Mouse (Mus musculus) CH12.LX (cell line): ENCODE data around the gene Khdrbs2. TPM values are rescaled to one million over a fixed set of nuclear protein-coding genes. Genes with fewer than 3 reads are reported as not detected.

Experiments
- DNase-seq: peaks from one replicate; pipeline ENCODE4 v3.0.0-alpha.2; 2013; ENCODE audit errors: extremely low read depth
- H3K27ac ChIP-seq: 2 replicates; pipeline ENCODE4 v1.5.1; 2012; ENCODE audit warnings: low read depth, mild to moderate bottlenecking, control low read depth, moderate library complexity; ENCODE audit not compliant: insufficient read depth
- H3K27me3 ChIP-seq: replicated peaks from 2 replicates; pipeline ENCODE3; 2012; ENCODE audit warnings: inconsistent platforms
- H3K36me3 ChIP-seq, 2 experiments: replicated peaks in 1 of 2; 2 replicates each; pipeline versions ENCODE3 to v1.6.1; 2012; ENCODE audit warnings: inconsistent platforms in 1 of 2, low read length in 1 of 2, mild to moderate bottlenecking in 1 of 2, mixed read lengths in 1 of 2, moderate library complexity in 1 of 2; ENCODE audit not compliant: control insufficient read depth in 1 of 2, insufficient read depth in 1 of 2
- H3K4me1 ChIP-seq, 2 experiments: 2 replicates each; pipeline ENCODE4 v1.6.1; 2012; ENCODE audit warnings: inconsistent platforms in 1 of 2, moderate library complexity in 1 of 2; ENCODE audit not compliant: insufficient read depth in 2 of 2, control insufficient read depth in 1 of 2
- H3K4me2 ChIP-seq: 2 replicates; pipeline ENCODE4 v1.6.1; 2012; ENCODE audit warnings: low read depth, mild to moderate bottlenecking, control low read depth; ENCODE audit not compliant: poor library complexity, insufficient read depth, severe bottlenecking
- H3K4me3 ChIP-seq, 3 experiments: fragments of 150-350 bp in 1 of 3; sonication (generic) in 1 of 3; replicated peaks in 1 of 3; 2 replicates each; pipeline versions ENCODE3 to v1.5.1; 2011 to 2012; ENCODE audit warnings: low read depth in 2 of 3, low read length in 2 of 3, mild to moderate bottlenecking in 2 of 3, moderate library complexity in 2 of 3, control low read depth in 1 of 3, improper control_type of control experiment in 1 of 3, inconsistent platforms in 1 of 3, mixed read lengths in 1 of 3; ENCODE audit not compliant: poor library complexity in 1 of 3
- H3K79me2 ChIP-seq: replicated peaks from 2 replicates; pipeline ENCODE4 v1.6.1; 2012; ENCODE audit warnings: mild to moderate bottlenecking, moderate library complexity; ENCODE audit not compliant: control insufficient read depth, poor library complexity, insufficient read depth, severe bottlenecking; ENCODE audit errors: extremely low read depth
- H3K9ac ChIP-seq: 2 replicates; pipeline ENCODE4 v1.6.1; 2012; ENCODE audit warnings: low read depth, mild to moderate bottlenecking, control low read depth, moderate library complexity; ENCODE audit not compliant: insufficient read depth
- H3K9me3 ChIP-seq: replicated peaks from 2 replicates; pipeline ENCODE3; 2012; ENCODE audit warnings: low read length, inconsistent platforms, mixed read lengths
- BHLHE40 ChIP-seq: IDR thresholded peaks from 2 replicates; pipeline ENCODE4 v1.6.1; 2011; ENCODE audit warnings: mild to moderate bottlenecking, low read depth, low read length, improper control_type of control experiment
- CHD2 ChIP-seq: IDR thresholded peaks from 2 replicates; pipeline ENCODE4 v1.6.1; 2011; ENCODE audit warnings: low read length, improper control_type of control experiment
- CTCF ChIP-seq, 2 experiments: IDR thresholded peaks in 1 of 2; conservative IDR thresholded peaks in 1 of 2; 2 replicates each; pipeline ENCODE4 v1.5.1; 2011 to 2012; ENCODE audit warnings: low read depth in 2 of 2, low read length in 2 of 2, improper control_type of control experiment in 1 of 2, inconsistent platforms in 1 of 2, mild to moderate bottlenecking in 1 of 2, moderate library complexity in 1 of 2
- E2F4 ChIP-seq: IDR thresholded peaks from 2 replicates; pipeline ENCODE4 v1.6.1; 2011; ENCODE audit warnings: low read depth, low read length, improper control_type of control experiment; ENCODE audit not compliant: insufficient replicate concordance
- ELF1 ChIP-seq: IDR thresholded peaks from 2 replicates; pipeline ENCODE4 v1.6.1; 2014; ENCODE audit warnings: low read depth, mild to moderate bottlenecking, inconsistent platforms, low read length, improper control_type of control experiment
- EP300 ChIP-seq: IDR thresholded peaks from 2 replicates; pipeline ENCODE4 v1.6.1; 2011; ENCODE audit warnings: low read length, improper control_type of control experiment
- ETS1 ChIP-seq: conservative IDR thresholded peaks from 2 replicates; pipeline ENCODE4 v1.6.1; 2012; ENCODE audit warnings: low read depth, mild to moderate bottlenecking, inconsistent platforms, low read length, improper control_type of control experiment, moderate library complexity
- IRF4 ChIP-seq: IDR thresholded peaks from 2 replicates; pipeline ENCODE4 v1.6.1; 2014; ENCODE audit warnings: low read depth, mild to moderate bottlenecking, inconsistent platforms, low read length, improper control_type of control experiment
- JUN ChIP-seq: IDR thresholded peaks from 2 replicates; pipeline ENCODE4 v1.6.1; 2011; ENCODE audit warnings: low read depth, mild to moderate bottlenecking, low read length, improper control_type of control experiment, moderate library complexity; ENCODE audit not compliant: insufficient read depth
- KAT2A ChIP-seq: IDR thresholded peaks from 2 replicates; pipeline ENCODE4 v1.6.1; 2012; ENCODE audit warnings: low read length, improper control_type of control experiment, inconsistent platforms; ENCODE audit not compliant: insufficient replicate concordance
- MAFK ChIP-seq: IDR thresholded peaks from 2 replicates; pipeline ENCODE4 v1.6.1; 2011; ENCODE audit warnings: low read length, improper control_type of control experiment; ENCODE audit not compliant: insufficient replicate concordance
- MAX ChIP-seq: IDR thresholded peaks from 2 replicates; pipeline ENCODE4 v1.6.1; 2011; ENCODE audit warnings: low read length, improper control_type of control experiment
- MAZ ChIP-seq: IDR thresholded peaks from 2 replicates; pipeline ENCODE4 v1.6.1; 2012; ENCODE audit warnings: low read depth, mild to moderate bottlenecking, inconsistent platforms, low read length, improper control_type of control experiment, moderate library complexity
- MXI1 ChIP-seq: IDR thresholded peaks from 2 replicates; pipeline ENCODE4 v1.6.1; 2011; ENCODE audit warnings: mild to moderate bottlenecking, low read depth, low read length, improper control_type of control experiment
- MYC ChIP-seq: IDR thresholded peaks from 2 replicates; pipeline ENCODE4 v1.6.1; 2011; ENCODE audit warnings: low read depth, mild to moderate bottlenecking, improper control_type of control experiment, low read length
- NELFE ChIP-seq: IDR thresholded peaks from 2 replicates; pipeline ENCODE4 v1.6.1; 2011; ENCODE audit warnings: low read depth, low read length, improper control_type of control experiment
- NRF1 ChIP-seq: IDR thresholded peaks from 2 replicates; pipeline ENCODE4 v1.6.1; 2014; ENCODE audit warnings: low read depth, mild to moderate bottlenecking, inconsistent platforms, low read length, improper control_type of control experiment, moderate library complexity
- PAX5 ChIP-seq: IDR thresholded peaks from 2 replicates; pipeline ENCODE4 v1.6.1; 2012; ENCODE audit warnings: low read length, inconsistent platforms, mixed read lengths
- POLR2AphosphoS2 ChIP-seq: IDR thresholded peaks from 2 replicates; pipeline ENCODE4 v1.6.1; 2011; ENCODE audit warnings: low read depth, low read length, improper control_type of control experiment
- SIN3A ChIP-seq: IDR thresholded peaks from 2 replicates; pipeline ENCODE4 v1.6.1; 2012; ENCODE audit warnings: low read length, improper control_type of control experiment, inconsistent platforms
- TBP ChIP-seq: conservative IDR thresholded peaks from 2 replicates; pipeline ENCODE4 v1.6.1; 2011; ENCODE audit warnings: low read depth, low read length, improper control_type of control experiment
- TCF12 ChIP-seq: IDR thresholded peaks from 2 replicates; pipeline ENCODE4 v1.6.1; 2014; ENCODE audit warnings: low read depth, mild to moderate bottlenecking, inconsistent platforms, low read length, improper control_type of control experiment
- UBTF ChIP-seq: IDR thresholded peaks from 2 replicates; pipeline ENCODE4 v1.6.1; 2012; ENCODE audit warnings: low read depth, mild to moderate bottlenecking, inconsistent platforms, low read length, improper control_type of control experiment, moderate library complexity
- USF1 ChIP-seq: IDR thresholded peaks from 2 replicates; pipeline ENCODE4 v1.6.1; 2014; ENCODE audit warnings: low read depth, mild to moderate bottlenecking, inconsistent platforms, low read length, improper control_type of control experiment
- ZKSCAN1 ChIP-seq: IDR thresholded peaks from 2 replicates; pipeline ENCODE4 v1.6.1; 2012; ENCODE audit warnings: low read depth, inconsistent platforms, low read length, improper control_type of control experiment, borderline replicate concordance
- ZNF384 ChIP-seq: IDR thresholded peaks from 2 replicates; pipeline ENCODE4 v1.6.1; 2012; ENCODE audit warnings: low read depth, low read length, improper control_type of control experiment, inconsistent platforms
- dilution Hi-C: fragments of 300-500 bp; cut with MboI; formaldehyde crosslinking; loops from 2 replicates; pipeline ENCODE4 v1.14.3; 2020; ENCODE audit warnings: low sequenced_read_pairs; ENCODE audit not compliant: extremely low pct_unique_long_range_greater_than_20kb, extremely low pct_ligation_motif_present
- in situ Hi-C: fragments of 300-500 bp; cut with MboI; formaldehyde crosslinking; loops from 3 replicates; pipeline ENCODE4 v1.14.3; 2019; ENCODE audit warnings: low sequenced_read_pairs, low pct_ligation_motif_present, low pct_unique_long_range_greater_than_20kb, mixed read lengths
- polyA plus RNA-seq: library from polyadenylated mRNA; unstranded; fragments of >175 nt; gene quantifications from 2 replicates; pipeline ENCODE4 v1.2.1, GENCODE M21; 2012; ENCODE audit warnings: low read depth; ENCODE audit not compliant: insufficient read length
- total RNA-seq, 2 experiments: library from RNA; depleted of rRNA; stranded (reverse); fragments of 300-350 nt in 1 of 2; fragments of >200 nt in 1 of 2; gene quantifications; 2 replicates each; pipeline ENCODE4 v1.2.3; 2012 to 2014

Gene Khdrbs2
- total and polyA plus RNA-seq, 3 experiments: not detected

GRCm38 (mm10) chr1:32632415-32633354 lies 460.2 kb downstream of the Khdrbs2 start:
- H3K27ac ChIP-seq: no peak overlapping the region
- DNase-seq: no peak
- no peaks in the 10 kb centered on the region for H3K27me3 ChIP-seq
- H3K9ac ChIP-seq: no peak overlapping the region
- H3K4me3 ChIP-seq: no peak overlapping the region
- no peaks in the 10 kb centered on the region for H3K79me2 ChIP-seq
- no peaks in the 10 kb centered on the region for H3K4me1 ChIP-seq
- no peaks in the 10 kb centered on the region for H3K36me3 ChIP-seq
- H3K4me2 ChIP-seq: no peak overlapping the region
- in situ Hi-C loops (no loop called here), dilution Hi-C loops (no loop called here)
- TF ChIP-seq UBTF (no peak), PAX5 (no peak), ZNF384 (no peak), MAX (no peak), ETS1 (no peak), POLR2AphosphoS2 (no peak), IRF4 (no peak), MAFK (no peak), MYC (no peak), USF1 (no peak), BHLHE40 (no peak), MXI1 (no peak), CTCF (conservative IDR thresholded peaks at IDR 0.05 in 1 of 2, IDR thresholded peaks at IDR 0.05 in 1 of 2; ENCODE audit: low read depth in 2 of 2, low read length in 2 of 2) (no peak), CHD2 (no peak), E2F4 (no peak), ZKSCAN1 (no peak), TCF12 (no peak), NRF1 (no peak), EP300 (no peak)
- TF ChIP-seq, all 38 proteins: peak for 0
- peaks cover 26% of the 10 kb centered on the region for H3K9me3 ChIP-seq

- no peak for DNase-seq
- Histone ChIP-seq H3K27ac (no peak overlapping the region), H3K79me2 (no peaks in the 10 kb centered on the region), H3K4me1 (no peaks in the 10 kb centered on the region), H3K27me3 (no peaks in the 10 kb centered on the region), H3K9ac (no peak overlapping the region), H3K9me3 (peaks cover 26% of the 10 kb centered on the region), H3K36me3 (no peaks in the 10 kb centered on the region), H3K4me2 (no peak overlapping the region), H3K4me3 (no peak overlapping the region)
- in situ Hi-C loops (no loop called here), dilution Hi-C loops (no loop called here)
- no peak for TF ChIP-seq ETS1
- TF ChIP-seq IRF4: no peak
- TF ChIP-seq BHLHE40: no peak
- TF ChIP-seq TBP: no peak
- no peak for TF ChIP-seq CHD2
- no peak for TF ChIP-seq JUN
- no peak for TF ChIP-seq ELF1
- no peak for TF ChIP-seq MAZ
- TF ChIP-seq NELFE: no peak
- TF ChIP-seq MAX: no peak
- no peak for TF ChIP-seq MYC
- no peak for TF ChIP-seq SIN3A
- no peak for TF ChIP-seq POLR2AphosphoS2
- TF ChIP-seq EP300: no peak
- no peak for TF ChIP-seq KAT2A
These were observed 460.9 kb downstream of the Khdrbs2 start for GRCm38 (mm10) chr1:32633404-32633803.
